Mouse (Mus musculus): ENCODE results near the gene Ace3. TPM values are rescaled to one million over a fixed set of nuclear protein-coding genes. Genes with fewer than 3 reads are reported as not detected.
A peak's percentile ranks its signal among the peaks of the same experiment; 100 is the strongest.

Gene Ace3
- not detected in 2 replicates for polyA plus RNA-seq (2015; fragmentation: Nextera tagmentation; extraction: Ambion mirVana)

- 82% methylated on average over 3 of the region's 3 CpGs for WGBS (ENCODE audit: insufficient replicate concordance)
- no peak within 1 kb of the TSS for H3K4me3 ChIP-seq (replicated peaks)
- ATAC-seq (ENCODE audit: low read depth) (no peak), DNase-seq (no peak)
- H3K36me3 ChIP-seq = no peaks in the 10 kb centered on the region
- no peak within 1 kb of the TSS for H3K9ac ChIP-seq
- H3K4me1 ChIP-seq (replicated peaks) = no peaks in the 10 kb centered on the region; the same call in 1 of the 2 replicates
- H3K27me3 ChIP-seq = peaks cover 25% of the 10 kb centered on the region
- H3K4me2 ChIP-seq = no peak within 1 kb of the TSS
- H3K9me3 ChIP-seq (replicated peaks) = no peaks in the 10 kb centered on the region
- H3K27ac ChIP-seq = no peak within 1 kb of the TSS
Observed at GRCm38 (mm10) chr11:105994375-105994774, at the start of gene Ace3. TSS of gene Ace3 (plus strand) at chr11:105994675.

- no peak overlapping the region for H3K9ac ChIP-seq
Observed at GRCm38 (mm10) chr11:105944770-105945672, 49.5 kb upstream of the Ace3 start.

GRCm38 (mm10) chr11:105946694-105947154, 47.8 kb upstream of the Ace3 start:
- ATAC-seq (ENCODE audit: low read depth) = peak; percentile 54; the same call in 1 of the 2 replicates

More at GRCm38 (mm10) chr11:105944770-105945672, 49.5 kb upstream of the Ace3 start:
- 56% methylated on average over 16 of the region's 16 CpGs for WGBS (ENCODE audit: insufficient replicate concordance)
- peak overlapping the region; percentile 87 for H3K4me2 ChIP-seq
- peak overlapping the region; percentile 66 for H3K4me3 ChIP-seq (replicated peaks)
- no peaks in the 10 kb centered on the region for H3K9me3 ChIP-seq (replicated peaks)
- peaks cover 37% of the 10 kb centered on the region for H3K4me1 ChIP-seq (replicated peaks)
- H3K27me3 ChIP-seq = peaks cover 52% of the 10 kb centered on the region
- no peak for DNase-seq
- no peaks in the 10 kb centered on the region for H3K36me3 ChIP-seq
- ATAC-seq (ENCODE audit: low read depth) = no peak
- no peak overlapping the region for H3K27ac ChIP-seq

GRCm38 (mm10) chr11:105948255-105948654, 46.2 kb upstream of the Ace3 start:
- ATAC-seq (ENCODE audit: low read depth) (no peak), DNase-seq (no peak)
- H3K36me3 ChIP-seq = no peaks in the 10 kb centered on the region
- 20% methylated on average over 2 of the region's 2 CpGs for WGBS (ENCODE audit: insufficient replicate concordance)
- no peak overlapping the region for H3K27ac ChIP-seq
- no peak overlapping the region for H3K4me3 ChIP-seq (replicated peaks)
- no peak overlapping the region for H3K9ac ChIP-seq
- peaks cover 38% of the 10 kb centered on the region for H3K27me3 ChIP-seq
- no peaks in the 10 kb centered on the region for H3K9me3 ChIP-seq (replicated peaks)
- no peak overlapping the region for H3K4me2 ChIP-seq
- peaks cover 28% of the 10 kb centered on the region for H3K4me1 ChIP-seq (replicated peaks)

More at GRCm38 (mm10) chr11:105946694-105947154, 47.8 kb upstream of the Ace3 start:
- Histone ChIP-seq H3K4me1 (replicated peaks) (peaks cover 35% of the 10 kb centered on the region), H3K4me2 (peak overlapping the region; percentile 9; the same call in 1 of the 2 replicates), H3K4me3 (replicated peaks) (no peak overlapping the region), H3K36me3 (no peaks in the 10 kb centered on the region), H3K27me3 (peaks cover 45% of the 10 kb centered on the region), H3K27ac (no peak overlapping the region), H3K9me3 (replicated peaks) (no peaks in the 10 kb centered on the region), H3K9ac (no peak overlapping the region)
- 14% methylated on average over 11 of the region's 11 CpGs for WGBS (ENCODE audit: insufficient replicate concordance)
- no peak for DNase-seq

- DNase-seq (no peak), ATAC-seq (ENCODE audit: low read depth) (no peak)
- Histone ChIP-seq H3K4me1 (replicated peaks) (peaks cover 8% of the 10 kb centered on the region; the same call in 1 of the 2 replicates), H3K9me3 (replicated peaks) (no peaks in the 10 kb centered on the region), H3K4me2 (no peak overlapping the region), H3K36me3 (no peaks in the 10 kb centered on the region), H3K27me3 (peaks cover 17% of the 10 kb centered on the region), H3K27ac (no peak overlapping the region), H3K4me3 (replicated peaks) (no peak overlapping the region), H3K9ac (no peak overlapping the region)
- 49% methylated on average over 4 of the region's 4 CpGs for WGBS (ENCODE audit: insufficient replicate concordance)
Observed at GRCm38 (mm10) chr11:105950519-105950918, 44.0 kb upstream of the Ace3 start.

GRCm38 (mm10) chr11:105951601-105952044, 42.9 kb upstream of the Ace3 start:
- WGBS (ENCODE audit: insufficient replicate concordance) = 58% methylated on average over 3 of the region's 3 CpGs
- DNase-seq (no peak), ATAC-seq (ENCODE audit: low read depth) (no peak)
- H3K4me1 ChIP-seq (replicated peaks) = 0 out of 2 replicates have a peak, but pooled peaks cover 3% of the 10 kb centered on the region
- H3K27ac ChIP-seq = no peak overlapping the region
- H3K9me3 ChIP-seq (replicated peaks) = no peaks in the 10 kb centered on the region
- H3K4me3 ChIP-seq (replicated peaks) = no peak overlapping the region
- H3K27me3 ChIP-seq = peaks cover 15% of the 10 kb centered on the region
- H3K36me3 ChIP-seq = no peaks in the 10 kb centered on the region
- no peak overlapping the region for H3K9ac ChIP-seq
- H3K4me2 ChIP-seq = no peak overlapping the region

- Histone ChIP-seq H3K27me3 (peaks cover 15% of the 10 kb centered on the region), H3K27ac (no peak overlapping the region), H3K9ac (no peak overlapping the region), H3K4me1 (replicated peaks) (no peaks in the 10 kb centered on the region; the same call in 1 of the 2 replicates), H3K9me3 (replicated peaks) (no peaks in the 10 kb centered on the region), H3K36me3 (no peaks in the 10 kb centered on the region), H3K4me2 (no peak overlapping the region), H3K4me3 (replicated peaks) (no peak overlapping the region)
- 69% methylated on average over 9 of the region's 9 CpGs for WGBS (ENCODE audit: insufficient replicate concordance)
- ATAC-seq (ENCODE audit: low read depth) (no peak), DNase-seq (no peak)
Observed at GRCm38 (mm10) chr11:105952111-105952510, 42.4 kb upstream of the Ace3 start.

- no peaks in the 10 kb centered on the region for H3K36me3 ChIP-seq
- H3K9me3 ChIP-seq (replicated peaks) = no peaks in the 10 kb centered on the region
- H3K4me1 ChIP-seq (replicated peaks) = no peaks in the 10 kb centered on the region; the same call in 1 of the 2 replicates
- H3K27ac ChIP-seq = no peak within 1 kb of the TSS
- ATAC-seq (ENCODE audit: low read depth) (no peak), DNase-seq (no peak)
- H3K4me3 ChIP-seq (replicated peaks) = no peak within 1 kb of the TSS
- no peak within 1 kb of the TSS for H3K4me2 ChIP-seq
- WGBS (ENCODE audit: insufficient replicate concordance) = 61% methylated on average over 12 of the region's 12 CpGs
- H3K9ac ChIP-seq = no peak within 1 kb of the TSS
- H3K27me3 ChIP-seq = peaks cover 14% of the 10 kb centered on the region
Observed at GRCm38 (mm10) chr11:105952911-105953386, 41.5 kb upstream of the Ace3 start, which contains the start of gene Cyb561. TSS of gene Cyb561 (minus strand) at chr11:105953336.

GRCm38 (mm10) chr11:105953402-105953801, 41.1 kb upstream of the Ace3 start:
- whole genome bisulfite sequencing (ENCODE audit: insufficient replicate concordance) = 57% methylated on average over 6 of the region's 6 CpGs
- no peak for DNase-seq

GRCm38 (mm10) chr11:105955815-105956430, 38.6 kb upstream of the Ace3 start:
- no peak overlapping the region for H3K9ac ChIP-seq
- H3K9me3 ChIP-seq (replicated peaks) = no peaks in the 10 kb centered on the region
- ATAC-seq (ENCODE audit: low read depth) = no peak
- no peak overlapping the region for H3K27ac ChIP-seq
- DNase-seq = no peak
- no peak overlapping the region for H3K4me2 ChIP-seq
- no peak overlapping the region for H3K4me3 ChIP-seq (replicated peaks)
- H3K4me1 ChIP-seq (replicated peaks) = peaks cover 4% of the 10 kb centered on the region
- H3K27me3 ChIP-seq = peaks cover 11% of the 10 kb centered on the region; the same call in 1 of the 2 replicates
- no peaks in the 10 kb centered on the region for H3K36me3 ChIP-seq
- 83% methylated on average over 28 of the region's 28 CpGs for WGBS (ENCODE audit: insufficient replicate concordance)

More at GRCm38 (mm10) chr11:105953402-105953801, 41.1 kb upstream of the Ace3 start:
- Histone ChIP-seq H3K4me1 (replicated peaks) (no peaks in the 10 kb centered on the region; the same call in 1 of the 2 replicates), H3K4me3 (replicated peaks) (no peak overlapping the region), H3K9ac (no peak overlapping the region), H3K4me2 (no peak overlapping the region), H3K9me3 (replicated peaks) (no peaks in the 10 kb centered on the region), H3K36me3 (no peaks in the 10 kb centered on the region), H3K27me3 (peaks cover 14% of the 10 kb centered on the region), H3K27ac (no peak overlapping the region)
- no peak for ATAC-seq (ENCODE audit: low read depth)

- 32% methylated on average over 6 of the region's 6 CpGs for whole genome bisulfite sequencing (ENCODE audit: insufficient replicate concordance)
Observed at GRCm38 (mm10) chr11:105957501-105957900, 37.0 kb upstream of the Ace3 start.

More at GRCm38 (mm10) chr11:105957501-105957900, 37.0 kb upstream of the Ace3 start:
- Histone ChIP-seq H3K36me3 (no peaks in the 10 kb centered on the region), H3K9me3 (replicated peaks) (no peaks in the 10 kb centered on the region), H3K4me3 (replicated peaks) (no peak overlapping the region), H3K27ac (no peak overlapping the region), H3K9ac (no peak overlapping the region), H3K4me2 (no peak overlapping the region), H3K4me1 (replicated peaks) (peaks cover 4% of the 10 kb centered on the region), H3K27me3 (peaks cover 10% of the 10 kb centered on the region; the same call in 1 of the 2 replicates)
- ATAC-seq (ENCODE audit: low read depth) (no peak), DNase-seq (no peak)
